Comparison of ENCODE assay signal across 23 mouse cellular contexts in genomic region chrX:20929859-20930258, GRCm38 (mm10). TPM values are rescaled to one million over a fixed set of nuclear protein-coding genes. Genes with fewer than 3 reads are reported as not detected.
DNase-seq lines count a peak whose midpoint lies in the region; ATAC-seq and TF ChIP-seq lines count a peak whose summit lies in the region.
"Had no signal": no experiment of that assay in that cellular context is flagged by ENCODE, and none has a peak within 500 bp of the region (broad histone marks: within the 10 kb centered on the region; RNA-seq: fewer than 3 reads in every experiment).

No protein-coding gene starts in this region.

- 0 out of 2 replicates have a peak, but pooled peaks have one; percentile 35 for ATAC-seq in liver, postnatal 0 days
- ATAC-seq in liver, embryonic 12.5 days, result no peak
- ATAC-seq in granulocyte monocyte progenitor cell, adult 5-6 weeks (replicated peaks; ENCODE audit: poor library complexity, severe bottlenecking), result peak; percentile 52
- peak; percentile 40 for ATAC-seq in megakaryocyte progenitor cell, adult 5-6 weeks (replicated peaks; ENCODE audit: poor library complexity)
- ATAC-seq: forebrain, embryonic 14.5 days had no signal

- no peaks in the 10 kb centered on the region for H3K9me3 ChIP-seq in liver, postnatal 0 days (ENCODE audit: low read length)
- no peaks in the 10 kb centered on the region for H3K9me3 ChIP-seq in liver, embryonic 12.5 days (replicated peaks)
- no peaks in the 10 kb centered on the region for H3K9me3 ChIP-seq in CH12.LX (replicated peaks; ENCODE audit: low read length)
- H3K9me3 ChIP-seq: embryonic facial prominence, embryonic 15.5 days; forebrain, embryonic 10.5 days; heart, embryonic 10.5 days; hindbrain, embryonic 13.5 days had no signal

- H3K4me2 ChIP-seq in liver, postnatal 0 days (ENCODE audit: low read depth, low read length), result no peak overlapping the region; the same call in 1 of the 2 replicates
- H3K4me2 ChIP-seq in liver, embryonic 12.5 days, result no peak overlapping the region
- H3K4me2 ChIP-seq in CH12.LX (ENCODE audit: insufficient read depth, low read depth, poor library complexity, severe bottlenecking), result no peak overlapping the region; the same call in 1 of the 2 replicates
- H3K4me2 ChIP-seq: embryonic facial prominence, embryonic 15.5 days; hindbrain, embryonic 13.5 days had no signal

- no peak overlapping the region for H3K9ac ChIP-seq in liver, postnatal 0 days (replicated peaks)
- H3K9ac ChIP-seq in liver, embryonic 12.5 days, result no peak overlapping the region
- no peak overlapping the region for H3K9ac ChIP-seq in CH12.LX (ENCODE audit: insufficient read depth, low read depth)
- H3K9ac ChIP-seq: embryonic facial prominence, embryonic 15.5 days; hindbrain, embryonic 13.5 days had no signal

- no peak for TF ChIP-seq EP300 in liver, postnatal 0 days (IDR thresholded peaks at IDR 0.05; ENCODE audit: low read depth)
- TF ChIP-seq EP300 in CH12.LX (IDR thresholded peaks at IDR 0.05; ENCODE audit: low read length), result no peak

- H3K27ac ChIP-seq in liver, postnatal 0 days (ENCODE audit: low read depth), result no peak overlapping the region
- H3K27ac ChIP-seq in liver, embryonic 12.5 days, result no peak overlapping the region
- no peak overlapping the region for H3K27ac ChIP-seq in CH12.LX (ENCODE audit: insufficient read depth, low read depth)
- H3K27ac ChIP-seq in cerebellum, adult 2 months (ENCODE audit: insufficient read depth, low read length), result no peak overlapping the region
- H3K27ac ChIP-seq: embryonic facial prominence, embryonic 15.5 days; forebrain, embryonic 10.5 days; gastrocnemius, adult 2 months; heart, embryonic 10.5 days; hindbrain, embryonic 13.5 days had no signal

- no peak for TF ChIP-seq POLR2A in CH12.LX (IDR thresholded peaks at IDR 0.05; ENCODE audit: low read depth, low read length)
- TF ChIP-seq POLR2A in cerebellum, adult 2 months (IDR thresholded peaks at IDR 0.05; ENCODE audit: borderline replicate concordance, insufficient read depth, low read length), result no peak

- H3K79me2 ChIP-seq in CH12.LX (replicated peaks; ENCODE audit: control insufficient read depth, extremely low read depth, insufficient read depth, poor library complexity, severe bottlenecking), result no peaks in the 10 kb centered on the region

- H3K27me3 ChIP-seq in liver, postnatal 0 days (ENCODE audit: insufficient read depth, low read length), result no peaks in the 10 kb centered on the region
- H3K27me3 ChIP-seq in liver, embryonic 12.5 days (replicated peaks), result no peaks in the 10 kb centered on the region
- no peaks in the 10 kb centered on the region for H3K27me3 ChIP-seq in CH12.LX (replicated peaks)
- H3K27me3 ChIP-seq in cerebellum, adult 2 months (ENCODE audit: control insufficient read depth, insufficient read depth, low read length), result no peaks in the 10 kb centered on the region
- H3K27me3 ChIP-seq: embryonic facial prominence, embryonic 15.5 days; hindbrain, embryonic 13.5 days had no signal

- no peaks in the 10 kb centered on the region for H3K4me1 ChIP-seq in liver, postnatal 0 days (ENCODE audit: insufficient read depth)
- H3K4me1 ChIP-seq in liver, embryonic 12.5 days, result no peaks in the 10 kb centered on the region
- peaks cover 5 to 31% of the 10 kb centered on the region in 2 experiments for H3K4me1 ChIP-seq in CH12.LX (ENCODE audit: control insufficient read depth in 1 of 2, insufficient read depth in 2 of 2)
- H3K4me1 ChIP-seq in cerebellum, adult 2 months (ENCODE audit: control insufficient read depth, insufficient read depth, low read length), result no peaks in the 10 kb centered on the region
- H3K4me1 ChIP-seq: embryonic facial prominence, embryonic 15.5 days; forebrain, embryonic 10.5 days; heart, embryonic 10.5 days; hindbrain, embryonic 13.5 days had no signal

- no peaks in the 10 kb centered on the region; the same call in 1 of the 2 replicates for H3K36me3 ChIP-seq in liver, postnatal 0 days (replicated peaks; ENCODE audit: insufficient read depth, low read length)
- H3K36me3 ChIP-seq in liver, embryonic 12.5 days, result no peaks in the 10 kb centered on the region
- H3K36me3 ChIP-seq in CH12.LX (replicated peaks in 1 of 2; ENCODE audit: control insufficient read depth in 1 of 2, insufficient read depth in 1 of 2, low read length in 1 of 2), result peaks cover 18 to 40% of the 10 kb centered on the region in 2 experiments
- H3K36me3 ChIP-seq: embryonic facial prominence, embryonic 15.5 days had no signal

- no peak for TF ChIP-seq RAD21 in CH12.LX (IDR thresholded peaks at IDR 0.05; ENCODE audit: low read depth, low read length)

- WGBS in liver, postnatal 0 days (ENCODE audit: insufficient replicate concordance), result 35% methylated on average over 1 of the region's 1 CpGs
- 59% methylated on average over 1 of the region's 1 CpGs for WGBS in liver, embryonic 12.5 days (ENCODE audit: insufficient replicate concordance)
- 87% methylated on average over 1 of the region's 1 CpGs for WGBS in cerebellum, adult 2 months

- dilution Hi-C loops in CH12.LX (cut with MboI; ENCODE audit: extremely low pct_ligation_motif_present, extremely low pct_unique_long_range_greater_than_20kb, low sequenced_read_pairs), result no loop called here

- in situ Hi-C loops in CH12.LX (cut with MboI; ENCODE audit: low pct_ligation_motif_present, low pct_unique_long_range_greater_than_20kb, low sequenced_read_pairs), result loop anchor here (25.0 kb wide), 1 partner anchor 268 kb away; the partner anchor contains the start of gene Uba1

- no peak for TF ChIP-seq CTCF in liver, postnatal 0 days (IDR thresholded peaks at IDR 0.05; ENCODE audit: low read depth)
- no peak for TF ChIP-seq CTCF in CH12.LX (conservative IDR thresholded peaks at IDR 0.05 in 1 of 2, IDR thresholded peaks at IDR 0.05 in 1 of 2; ENCODE audit: low read depth in 2 of 2, low read length in 2 of 2)
- no peak for TF ChIP-seq CTCF in cerebellum, adult 2 months (IDR thresholded peaks at IDR 0.05; ENCODE audit: borderline replicate concordance, insufficient read depth, low read depth, low read length)

- H3K4me3 ChIP-seq in liver, postnatal 0 days (ENCODE audit: low read depth, low read length), result 0 out of 2 replicates have a peak overlapping the region, but pooled peaks have one; percentile 17
- no peak overlapping the region for H3K4me3 ChIP-seq in liver, embryonic 12.5 days
- H3K4me3 ChIP-seq in CH12.LX (replicated peaks in 1 of 3; ENCODE audit: low read depth in 2 of 3, low read length in 2 of 3, poor library complexity in 1 of 3), result no peak overlapping the region
- H3K4me3 ChIP-seq in cerebellum, adult 2 months (replicated peaks; ENCODE audit: insufficient read depth, low read depth, low read length), result no peak overlapping the region
- H3K4me3 ChIP-seq: embryonic facial prominence, embryonic 15.5 days; erythroblast, embryonic 14.5 days; forebrain, embryonic 10.5 days; gastrocnemius, adult 2 months; heart, embryonic 10.5 days; hindbrain, embryonic 13.5 days had no signal

- DNase-seq in liver, postnatal 0 days, result no peak
- no peak for DNase-seq in CH12.LX (ENCODE audit: extremely low read depth)
- DNase-seq in cerebellum, adult 2 months, result no peak
- no peak for DNase-seq in adrenal gland, adult (ENCODE audit: inconsistent age in 2 of 2, low spot score in 1 of 2)
- DNase-seq in ovary, postnatal 10 days (ENCODE audit: low spot score), result no peak
- DNase-seq: adrenal gland, postnatal 10 days; cerebellum, adult 11-12 months; cerebellum, adult 9-11 months; embryo, embryonic 11 days; gastrocnemius, adult 2 months; gastrocnemius, postnatal 36 days; heart, adult 18-20 months; heart, postnatal 10 days; heart, postnatal 4 days had no signal

RNA-seq across cellular contexts. Expression of gene Cfp, which starts 1.5 kb away (rescaled TPM):
- 63.8 TPM in 2 replicates for polyA plus RNA-seq in liver, postnatal 0 days (2015; fragmentation: Nextera tagmentation; extraction: Ambion mirVana)
- 11.7 and 13.1 TPM in 2 replicates for polyA plus RNA-seq in liver, embryonic 12.5 days (2016; fragmentation: Nextera tagmentation; extraction: Ambion mirVana)
- total RNA-seq in CH12.LX (2012; rRNA removed), result 26.1 and 30.0 TPM in 2 replicates
- total RNA-seq in CH12.LX (2014; rRNA removed), result 23.0 and 24.2 TPM in 2 replicates
- polyA plus RNA-seq in CH12.LX (2012; ENCODE audit: insufficient read length, low read depth), result 58.2 and 66.9 TPM in 2 replicates
- total RNA-seq in granulocyte monocyte progenitor cell, adult 5-6 weeks (2014; fragmentation: Nextera tagmentation), result 46.8 and 65.6 TPM in 2 replicates
- total RNA-seq in granulocyte monocyte progenitor cell, adult 5-6 weeks (2017), result 30.8 and 33.2 TPM in 2 replicates
- 27.0 and 38.2 TPM in 2 replicates for total RNA-seq in megakaryocyte progenitor cell, adult 5-6 weeks (2015)
- 19.5 and 32.9 TPM in 2 replicates for total RNA-seq in megakaryocyte progenitor cell, adult 5-6 weeks (2017)
- polyA plus RNA-seq in cerebellum, adult 2 months (2012; rRNA removed), result 31.1 and 32.5 TPM in 2 replicates

RNA-seq across cellular contexts. Expression of gene Syn1, which starts 9.1 kb away (rescaled TPM):
- 0.05 TPM in 1 of 2 replicates, not detected in the other for polyA plus RNA-seq in liver, postnatal 0 days (2015; fragmentation: Nextera tagmentation; extraction: Ambion mirVana)
- polyA plus RNA-seq in liver, embryonic 12.5 days (2016; fragmentation: Nextera tagmentation; extraction: Ambion mirVana), result 0.04 TPM in 1 of 2 replicates, not detected in the other
- 0.17 and 0.38 TPM in 2 replicates for total RNA-seq in CH12.LX (2012; rRNA removed)
- 0.08 TPM in 1 of 2 replicates, not detected in the other for total RNA-seq in CH12.LX (2014; rRNA removed)
- 0.42 and 0.51 TPM in 2 replicates for polyA plus RNA-seq in CH12.LX (2012; ENCODE audit: insufficient read length, low read depth)
- not detected in 2 replicates for total RNA-seq in granulocyte monocyte progenitor cell, adult 5-6 weeks (2014; fragmentation: Nextera tagmentation)
- not detected in 2 replicates for total RNA-seq in granulocyte monocyte progenitor cell, adult 5-6 weeks (2017)
- total RNA-seq in megakaryocyte progenitor cell, adult 5-6 weeks (2015), result 0.07 TPM in 1 of 2 replicates, not detected in the other
- total RNA-seq in megakaryocyte progenitor cell, adult 5-6 weeks (2017), result not detected in 2 replicates
- polyA plus RNA-seq in cerebellum, adult 2 months (2012; rRNA removed), result 164 and 171 TPM in 2 replicates
- polyA plus RNA-seq: erythroblast, embryonic 14.5 days had no signal

RNA-seq across cellular contexts. Expression of gene Elk1, which starts 20.5 kb away (rescaled TPM):
- 1.8 and 2.1 TPM in 2 replicates for polyA plus RNA-seq in liver, postnatal 0 days (2015; fragmentation: Nextera tagmentation; extraction: Ambion mirVana)
- polyA plus RNA-seq in liver, embryonic 12.5 days (2016; fragmentation: Nextera tagmentation; extraction: Ambion mirVana), result 3.4 and 3.6 TPM in 2 replicates
- total RNA-seq in CH12.LX (2012; rRNA removed) (4.7 and 4.8 TPM in 2 replicates), CH12.LX (2014; rRNA removed) (3.5 and 4.0 TPM in 2 replicates)
- 7.6 and 8.3 TPM in 2 replicates for polyA plus RNA-seq in CH12.LX (2012; ENCODE audit: insufficient read length, low read depth)
- 6.5 and 11.1 TPM in 2 replicates for total RNA-seq in granulocyte monocyte progenitor cell, adult 5-6 weeks (2014; fragmentation: Nextera tagmentation)
- total RNA-seq in granulocyte monocyte progenitor cell, adult 5-6 weeks (2017), result 2.7 and 3.3 TPM in 2 replicates
- 4.3 and 5.5 TPM in 2 replicates for total RNA-seq in megakaryocyte progenitor cell, adult 5-6 weeks (2015)
- 3.7 and 4.6 TPM in 2 replicates for total RNA-seq in megakaryocyte progenitor cell, adult 5-6 weeks (2017)
- polyA plus RNA-seq in cerebellum, adult 2 months (2012; rRNA removed), result 35.5 and 42.0 TPM in 2 replicates

RNA-seq across cellular contexts. Expression of gene Uxt, which starts 32.0 kb away (rescaled TPM):
- 53.4 and 53.7 TPM in 2 replicates for polyA plus RNA-seq in liver, postnatal 0 days (2015; fragmentation: Nextera tagmentation; extraction: Ambion mirVana)
- polyA plus RNA-seq in liver, embryonic 12.5 days (2016; fragmentation: Nextera tagmentation; extraction: Ambion mirVana), result 58.8 and 61.3 TPM in 2 replicates
- total RNA-seq in CH12.LX (2012; rRNA removed), result 38.8 and 44.5 TPM in 2 replicates
- 39.4 and 40.1 TPM in 2 replicates for total RNA-seq in CH12.LX (2014; rRNA removed)
- polyA plus RNA-seq in CH12.LX (2012; ENCODE audit: insufficient read length, low read depth), result 39.2 and 42.3 TPM in 2 replicates
- 52.4 and 85.8 TPM in 2 replicates for total RNA-seq in granulocyte monocyte progenitor cell, adult 5-6 weeks (2014; fragmentation: Nextera tagmentation)
- 37.4 and 47.4 TPM in 2 replicates for total RNA-seq in granulocyte monocyte progenitor cell, adult 5-6 weeks (2017)
- 57.0 and 66.6 TPM in 2 replicates for total RNA-seq in megakaryocyte progenitor cell, adult 5-6 weeks (2015)
- total RNA-seq in megakaryocyte progenitor cell, adult 5-6 weeks (2017), result 24.7 and 35.6 TPM in 2 replicates
- 14.9 and 16.7 TPM in 2 replicates for polyA plus RNA-seq in cerebellum, adult 2 months (2012; rRNA removed)

RNA-seq across cellular contexts. Expression of gene Timp1, which starts 59.9 kb away (rescaled TPM):
- 1.7 and 2.2 TPM in 2 replicates for polyA plus RNA-seq in liver, postnatal 0 days (2015; fragmentation: Nextera tagmentation; extraction: Ambion mirVana)
- 3.7 and 5.1 TPM in 2 replicates for polyA plus RNA-seq in liver, embryonic 12.5 days (2016; fragmentation: Nextera tagmentation; extraction: Ambion mirVana)
- 0.13 TPM in 1 of 2 replicates, not detected in the other for total RNA-seq in CH12.LX (2012; rRNA removed)
- total RNA-seq in CH12.LX (2014; rRNA removed), result not detected in 2 replicates
- polyA plus RNA-seq in CH12.LX (2012; ENCODE audit: insufficient read length, low read depth), result 0.36 and 0.49 TPM in 2 replicates
- not detected in 2 replicates for total RNA-seq in granulocyte monocyte progenitor cell, adult 5-6 weeks (2014; fragmentation: Nextera tagmentation)
- not detected in 2 replicates for total RNA-seq in granulocyte monocyte progenitor cell, adult 5-6 weeks (2017)
- total RNA-seq in megakaryocyte progenitor cell, adult 5-6 weeks (2015), result 0.17 TPM in 1 of 2 replicates, not detected in the other
- total RNA-seq in megakaryocyte progenitor cell, adult 5-6 weeks (2017), result not detected in 2 replicates
- 1.1 and 1.9 TPM in 2 replicates for polyA plus RNA-seq in cerebellum, adult 2 months (2012; rRNA removed)
- polyA plus RNA-seq: erythroblast, embryonic 14.5 days had no signal

Comparison
In these comparisons a context has a peak if more than half of its experiments do, and no peak if none do; other contexts are left out.
1. RNA of gene Syn1, which starts 9.1 kb away (polyA plus RNA-seq): 164 to 171 TPM in cerebellum, adult 2 months; 0.42 to 0.51 TPM in CH12.LX, 0.05 TPM in liver, postnatal 0 days and 0.04 TPM in liver, embryonic 12.5 days; every median in the first group is over 100 times any median in the second.